Mouse (Mus musculus) embryo, embryonic 9.5 days (tissue): ENCODE data around the gene Rcan2.

Experiments used
- DNase-seq: peaks from one replicate; pipeline ENCODE4 v3.0.0-alpha.2; 2017; ENCODE audit errors: extremely low spot score

Rcan2 gene

GRCm38 (mm10) chr17:44077146-44077842 is 276.1 kb downstream of the Rcan2 start:
- DNase-seq: no peak

- DNase-seq: no peak
Observed at GRCm38 (mm10) chr17:44077843-44078160, 276.7 kb downstream of the Rcan2 start.

- DNase-seq: peak; percentile 68
Observed at GRCm38 (mm10) chr17:44078631-44079350, 277.6 kb downstream of the Rcan2 start, which contains the start of gene Enpp5. Enpp5 (plus strand) TSS chr17:44078813.

DNA sequence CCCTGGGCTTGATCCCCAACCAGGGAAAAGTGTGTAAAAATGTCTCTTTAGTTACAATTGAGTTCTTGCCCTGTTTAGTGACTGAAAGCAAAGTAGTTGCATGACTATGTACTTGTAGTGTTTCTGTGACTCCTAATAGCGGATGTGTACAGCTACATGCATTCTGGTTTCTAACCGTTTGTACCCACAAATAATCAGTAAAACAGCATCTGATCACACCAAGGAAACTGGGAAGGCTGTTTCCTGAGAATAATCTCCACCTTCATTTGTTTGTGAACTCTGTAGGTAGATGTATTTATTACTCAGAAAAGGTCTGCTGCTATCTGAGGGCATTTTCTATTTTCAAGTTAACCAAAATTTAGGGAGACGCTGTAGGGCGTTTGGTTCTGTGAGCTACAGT is 282.0 kb downstream of the Rcan2 start:
- no peak for DNase-seq

DNA sequence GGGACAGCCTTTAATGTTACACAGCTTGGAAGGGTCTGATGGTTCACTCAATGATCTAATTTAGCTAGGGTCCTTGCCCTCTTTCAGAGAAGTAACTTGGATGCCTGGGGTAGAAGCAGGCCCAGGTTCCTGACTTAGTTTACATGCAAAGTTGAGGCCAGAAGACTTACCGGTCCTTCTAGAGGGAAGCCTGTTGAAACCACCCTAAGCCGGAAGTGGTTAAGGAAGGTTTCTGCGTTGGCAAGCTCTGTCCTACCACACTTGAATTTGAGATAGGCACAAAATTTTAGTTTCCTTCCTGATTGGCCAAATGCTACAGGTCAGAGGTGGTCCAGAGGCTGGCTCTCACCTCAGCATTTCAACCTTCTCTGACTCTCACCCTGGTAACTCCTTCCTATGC is 287.1 kb downstream of the Rcan2 start:
- no peak for DNase-seq
